In genomic region chr1:86472197-86472952, GRCm38 (mm10) we compare ENCODE assay signal across 9 mouse cellular contexts. TPM values are rescaled to one million over a fixed set of nuclear protein-coding genes. Genes with fewer than 3 reads are reported as not detected.
DNase-seq lines count a peak whose midpoint lies in the region; ATAC-seq lines count a peak whose summit lies in the region.
"Had no signal": no experiment of that assay in that cellular context is flagged by ENCODE, and none has a peak within 500 bp of the region (broad histone marks: within the 10 kb centered on the region; RNA-seq: fewer than 3 reads in every experiment).

No protein-coding gene starts in this region.

- ATAC-seq in forebrain, embryonic 13.5 days = peak; percentile 51; the same call in 1 of the 2 replicates
- peak; percentile 54 for ATAC-seq in megakaryocyte-erythroid progenitor cell, adult 5-6 weeks (replicated peaks; ENCODE audit: low FRiP score, low TSS enrichment, poor library complexity, severe bottlenecking)

- H3K4me1 ChIP-seq in forebrain, embryonic 13.5 days = peaks cover 12% of the 10 kb centered on the region

- DNase-seq in NIH3T3 (ENCODE audit: low read depth) = peak; percentile 92
- DNase-seq in c-Kit-positive CD71-positive TER-119-positive erythroid progenitor cells, embryonic 14.5 days (ENCODE audit: low spot score) = peak; percentile 65
- DNase-seq in heart, postnatal 25 days (ENCODE audit: low spot score) = peak; percentile 83
- peak; percentile 78 for DNase-seq in large intestine, adult 2 months (ENCODE audit: low read depth, low spot score)
- DNase-seq in spleen, postnatal 14 days (ENCODE audit: low spot score in 2 of 2) = peak; percentile 34 to 52
- DNase-seq in frontal cortex, postnatal 25 days (ENCODE audit: low spot score in 2 of 2) = no peak

- H3K9me3 ChIP-seq in forebrain, embryonic 13.5 days (replicated peaks) = no peaks in the 10 kb centered on the region; the same call in 1 of the 2 replicates

- H3K4me3 ChIP-seq in forebrain, embryonic 13.5 days = 0 out of 2 replicates have a peak overlapping the region, but pooled peaks have one; percentile 3

- WGBS in forebrain, embryonic 13.5 days = 26% methylated on average over 31 of the region's 31 CpGs
- WGBS in large intestine, adult 2 months = 3% methylated on average over 31 of the region's 31 CpGs

- no peaks in the 10 kb centered on the region for H3K36me3 ChIP-seq in forebrain, embryonic 13.5 days (ENCODE audit: poor library complexity, severe bottlenecking)

- no peaks in the 10 kb centered on the region for H3K27me3 ChIP-seq in forebrain, embryonic 13.5 days

- H3K4me2 ChIP-seq in forebrain, embryonic 13.5 days = peak overlapping the region; percentile 47

- H3K9ac ChIP-seq in forebrain, embryonic 13.5 days = peak overlapping the region; percentile 57

- peak overlapping the region; percentile 61; the same call in 1 of the 2 replicates for H3K27ac ChIP-seq in forebrain, embryonic 13.5 days

- intact Hi-C loops in heart, postnatal 25 days (cut with DNase I) = loop anchor here (1.0 to 5.0 kb wide), 3 partner anchors 15 to 55 kb away; partner anchors contain the start of gene Ptma

RNA-seq across cellular contexts. Expression of gene Tex44, which starts 46.2 kb away (rescaled TPM):
- not detected in 2 replicates for polyA plus RNA-seq in forebrain, embryonic 13.5 days (2015; fragmentation: Nextera tagmentation; extraction: Ambion mirVana)
- total RNA-seq in heart, postnatal 25 days (2021) = not detected
- polyA plus RNA-seq in large intestine, adult 2 months (2012; rRNA removed) = not detected in 2 replicates
- total RNA-seq in megakaryocyte-erythroid progenitor cell, adult 5-6 weeks (2014; fragmentation: Nextera tagmentation) = not detected in 2 replicates
- not detected in 2 replicates for total RNA-seq in megakaryocyte-erythroid progenitor cell, adult 5-6 weeks (2017)
- total RNA-seq: left cerebral cortex, postnatal 25 days had no signal

RNA-seq across cellular contexts. Expression of gene Nmur1, which starts 46.3 kb away (rescaled TPM):
- polyA plus RNA-seq in forebrain, embryonic 13.5 days (2015; fragmentation: Nextera tagmentation; extraction: Ambion mirVana) = 0.14 TPM in 1 of 2 replicates, not detected in the other
- total RNA-seq in heart, postnatal 25 days (2021) = not detected
- 4.4 and 7.5 TPM in 2 replicates for polyA plus RNA-seq in large intestine, adult 2 months (2012; rRNA removed)
- not detected in 2 replicates for total RNA-seq in megakaryocyte-erythroid progenitor cell, adult 5-6 weeks (2014; fragmentation: Nextera tagmentation)
- total RNA-seq in megakaryocyte-erythroid progenitor cell, adult 5-6 weeks (2017) = not detected in 2 replicates
- total RNA-seq: left cerebral cortex, postnatal 25 days had no signal

RNA-seq across cellular contexts. Expression of gene Ptma, which starts 54.2 kb away (rescaled TPM):
- 2,754 and 3,239 TPM in 2 replicates for polyA plus RNA-seq in forebrain, embryonic 13.5 days (2015; fragmentation: Nextera tagmentation; extraction: Ambion mirVana)
- 100 to 1,000 TPM; 231 to 265 TPM for total RNA-seq in heart, postnatal 25 days (2021)
- 713 and 836 TPM in 2 replicates for polyA plus RNA-seq in large intestine, adult 2 months (2012; rRNA removed)
- 2,834 and 3,273 TPM in 2 replicates for total RNA-seq in megakaryocyte-erythroid progenitor cell, adult 5-6 weeks (2014; fragmentation: Nextera tagmentation)
- 4,983 and 7,914 TPM in 2 replicates for total RNA-seq in megakaryocyte-erythroid progenitor cell, adult 5-6 weeks (2017)

Comparison
In these comparisons a context has a peak if more than half of its experiments do, and no peak if none do; other contexts are left out.
1. DNase-seq: peak in NIH3T3 (single experiment), c-Kit-positive CD71-positive TER-119-positive erythroid progenitor cells, embryonic 14.5 days (single experiment), heart, postnatal 25 days (single experiment), large intestine, adult 2 months (single experiment) and spleen, postnatal 14 days (2 of 2); none in frontal cortex, postnatal 25 days (0 of 2).
2. RNA of gene Ptma, which starts 54.2 kb away (total RNA-seq): 2,834 to 7,914 TPM in megakaryocyte-erythroid progenitor cell, adult 5-6 weeks; 231 to 265 TPM in heart, postnatal 25 days; every median in the first group is over 10 times any median in the second.